Mouse (Mus musculus) liver, embryonic 13.5 days (tissue): Measurements from ENCODE around the gene Tmc5. TPM values are rescaled to one million over a fixed set of nuclear protein-coding genes. Genes with fewer than 3 reads are reported as not detected.
A peak's percentile ranks its signal among the peaks of the same experiment; 100 is the strongest.

Source experiments
- ATAC-seq: fragments of 200-750 bp; cut with Nextera tagmentation; 2 replicates; pipeline ENCODE4 v1.8.0; 2017; ENCODE audit warnings: low read depth, mild to moderate bottlenecking, moderate number of reproducible peaks, moderate library complexity
- DNase-seq: peaks from one replicate; pipeline ENCODE4 v3.0.0; 2022
- H3K27ac ChIP-seq: fragments of 300-500 bp; sonication (generic); 2 replicates; pipeline ENCODE4 v1.5.1; 2015; ENCODE audit warnings: moderate library complexity, mild to moderate bottlenecking, inconsistent platforms
- H3K27me3 ChIP-seq: fragments of 300-500 bp; sonication (generic); 2 replicates; pipeline ENCODE4 v1.6.1; 2015; ENCODE audit warnings: mild to moderate bottlenecking, inconsistent platforms
- H3K36me3 ChIP-seq: fragments of 300-500 bp; sonication (generic); 2 replicates; pipeline ENCODE4 v1.6.1; 2015; ENCODE audit warnings: mild to moderate bottlenecking, inconsistent platforms
- H3K4me1 ChIP-seq: fragments of 300-500 bp; sonication (generic); replicated peaks from 2 replicates; pipeline ENCODE4 v1.6.1; 2015; ENCODE audit warnings: inconsistent platforms
- H3K4me2 ChIP-seq: fragments of 300-500 bp; sonication (generic); 2 replicates; pipeline ENCODE4 v1.6.1; 2015; ENCODE audit warnings: inconsistent platforms, mild to moderate bottlenecking, moderate library complexity
- H3K4me3 ChIP-seq: fragments of 300-500 bp; sonication (generic); replicated peaks from 2 replicates; pipeline ENCODE4 v1.5.1; 2015; ENCODE audit warnings: mild to moderate bottlenecking, inconsistent platforms
- H3K9ac ChIP-seq: fragments of 300-500 bp; sonication (generic); 2 replicates; pipeline ENCODE4 v1.6.1; 2015; ENCODE audit warnings: mild to moderate bottlenecking, inconsistent platforms
- H3K9me3 ChIP-seq: fragments of 300-500 bp; sonication (generic); replicated peaks from 2 replicates; pipeline ENCODE4 v1.6.1; 2016; ENCODE audit warnings: inconsistent platforms
- WGBS: fragments of 180-500 bp; shearing (Covaris S2); methylation state at CpG from one replicate; pipeline ENCODE4 v1.1.7; 2015; ENCODE audit not compliant: insufficient replicate concordance; 5-methylcytosine and 5-hydroxymethylcytosine counted together
- polyA plus RNA-seq: library from polyadenylated mRNA; unstranded; fragments of >200 nt; fragmentation: Nextera tagmentation; extraction: Ambion mirVana; gene quantifications from 2 replicates; pipeline ENCODE4 v1.2.1, GENCODE M21; 2015

Tmc5 gene
- polyA plus RNA-seq, 1 experiment from 2014 or later: not detected

DNA sequence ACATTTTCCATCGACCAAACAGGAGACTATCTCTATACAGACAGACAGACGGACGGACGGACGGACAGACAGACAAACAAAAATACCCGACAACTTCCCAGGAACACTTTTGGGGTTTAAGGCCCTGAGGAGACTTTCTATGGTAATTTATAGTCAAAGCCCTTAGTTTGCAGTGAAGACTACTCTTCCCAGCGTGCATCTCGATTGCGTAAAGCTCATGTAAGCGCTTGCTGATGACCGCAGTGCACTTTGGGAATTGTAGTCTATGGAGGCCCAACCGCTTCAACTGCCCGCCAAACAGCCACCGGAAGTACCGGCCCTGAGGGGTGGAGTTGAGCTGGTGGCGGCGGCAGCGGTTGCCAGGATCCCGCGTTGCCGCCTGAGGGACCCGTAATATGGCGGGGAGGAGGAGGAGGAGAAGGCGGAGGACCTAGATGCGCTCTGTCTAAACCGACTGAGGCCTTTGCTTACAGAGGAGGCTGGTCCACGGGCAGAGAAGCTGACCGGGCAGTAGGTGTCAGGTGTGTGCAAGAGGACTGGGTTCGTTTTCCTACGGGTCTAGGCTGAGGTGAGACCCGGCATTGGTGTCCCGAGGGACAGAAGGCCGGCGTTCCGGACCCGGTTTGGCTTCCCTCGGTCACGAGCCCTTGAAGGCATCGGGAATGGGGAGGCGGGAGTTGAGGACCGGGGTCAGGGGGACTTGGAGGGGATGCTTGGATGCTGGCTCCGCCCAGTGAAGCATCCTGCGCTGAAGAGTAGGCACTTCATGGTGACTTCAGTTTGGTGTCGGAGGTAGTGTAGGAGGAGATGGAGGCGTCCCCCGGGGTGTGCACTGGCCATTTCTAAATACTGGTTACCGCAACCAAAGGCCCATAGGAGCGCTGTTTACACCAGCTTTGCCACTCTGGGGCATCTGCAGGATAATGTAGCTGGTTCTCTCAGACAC lies 115.4 kb downstream of the Tmc5 start, which contains the start of gene Ccp110:
Ccp110 (plus strand) TSS at position 325 of the 946 bp plus-strand sequence.
- under 1% methylated on average over 48 of the region's 48 CpGs for WGBS
- H3K4me1 ChIP-seq: peaks cover 24% of the 10 kb centered on the region

GRCm38 (mm10) chr7:118714873-118715272 lies 117.8 kb downstream of the Tmc5 start:
- H3K9ac ChIP-seq: no peak overlapping the region
- H3K4me2 ChIP-seq: no peak overlapping the region
- no peak overlapping the region for H3K4me3 ChIP-seq
- peaks cover 29% of the 10 kb centered on the region for H3K36me3 ChIP-seq
- H3K9me3 ChIP-seq: no peaks in the 10 kb centered on the region
- no peaks in the 10 kb centered on the region for H3K27me3 ChIP-seq
- DNase-seq (no peak), ATAC-seq (no peak)
- H3K4me1 ChIP-seq: peaks cover 19% of the 10 kb centered on the region
- 93% methylated on average over 1 of the region's 1 CpGs for WGBS
- no peak overlapping the region for H3K27ac ChIP-seq

More for the DNA sequence above, 115.4 kb downstream of the Tmc5 start, which contains the start of gene Ccp110:
- ATAC-seq (peak; percentile 98), DNase-seq (peak; percentile 93)
- Histone ChIP-seq H3K4me2 (peak within 1 kb of the TSS; percentile 87), H3K27ac (peak within 1 kb of the TSS; percentile 66), H3K27me3 (no peaks in the 10 kb centered on the region), H3K36me3 (peaks cover 14% of the 10 kb centered on the region), H3K9ac (peak within 1 kb of the TSS; percentile 84), H3K9me3 (no peaks in the 10 kb centered on the region), H3K4me3 (peak within 1 kb of the TSS; percentile 95)

GRCm38 (mm10) chr7:118718066-118718465 lies 121.0 kb downstream of the Tmc5 start:
- H3K4me2 ChIP-seq: no peak overlapping the region
- no peaks in the 10 kb centered on the region for H3K9me3 ChIP-seq
- ATAC-seq (no peak), DNase-seq (no peak)
- H3K4me3 ChIP-seq: no peak overlapping the region
- H3K9ac ChIP-seq: no peak overlapping the region
- peaks cover 53% of the 10 kb centered on the region for H3K36me3 ChIP-seq
- H3K27ac ChIP-seq: no peak overlapping the region
- 87% methylated on average over 4 of the region's 4 CpGs for WGBS
- no peaks in the 10 kb centered on the region for H3K27me3 ChIP-seq
- peaks cover 12% of the 10 kb centered on the region for H3K4me1 ChIP-seq

DNA sequence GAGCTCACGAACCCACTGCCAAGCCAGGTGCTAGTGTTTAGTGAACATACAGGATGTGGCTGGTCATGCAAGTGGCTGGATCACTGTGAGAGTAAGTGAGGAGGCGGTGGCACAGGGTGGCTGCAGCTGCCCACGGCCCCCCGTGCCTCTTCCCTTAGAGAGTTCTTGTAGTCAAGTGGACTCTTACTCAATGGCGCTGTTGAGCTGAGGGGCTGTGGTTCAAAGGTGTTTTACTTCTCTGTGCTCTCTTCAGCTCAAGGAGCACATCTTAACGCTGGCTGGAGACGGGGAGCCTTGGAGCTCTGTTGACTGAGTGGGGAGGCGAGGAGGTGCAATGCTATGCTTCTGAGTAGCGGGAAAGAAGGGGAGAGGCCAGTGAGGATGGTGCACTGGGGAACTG lies 126.8 kb downstream of the Tmc5 start:
- H3K36me3 ChIP-seq: peaks cover 81% of the 10 kb centered on the region

More for the DNA sequence above, 126.8 kb downstream of the Tmc5 start:
- H3K4me3 ChIP-seq: no peak overlapping the region
- H3K9ac ChIP-seq: no peak overlapping the region
- no peak overlapping the region for H3K27ac ChIP-seq
- WGBS: 90% methylated on average over 9 of the region's 9 CpGs
- no peaks in the 10 kb centered on the region for H3K9me3 ChIP-seq
- DNase-seq (no peak), ATAC-seq (no peak)
- no peak overlapping the region for H3K4me2 ChIP-seq
- no peaks in the 10 kb centered on the region for H3K4me1 ChIP-seq
- no peaks in the 10 kb centered on the region for H3K27me3 ChIP-seq

Other genes with a start within 250 kb of the Tmc5 start
- gene Syt17, start 149.1 kb upstream of the Tmc5 start, polyA plus RNA-seq: 0.07 and 0.20 TPM in 2 replicates
- gene Itpripl2, start 105.3 kb upstream of the Tmc5 start, polyA plus RNA-seq: 0.70 and 0.87 TPM in 2 replicates
- gene Coq7, start 63.9 kb upstream of the Tmc5 start, polyA plus RNA-seq: 56.5 and 58.8 TPM in 2 replicates
- 0.18 and 0.24 TPM in 2 replicates for gene Tmc7, start 12.6 kb upstream of the Tmc5 start, polyA plus RNA-seq
- 46.3 and 47.0 TPM in 2 replicates for gene Gde1, start 108.5 kb downstream of the Tmc5 start, polyA plus RNA-seq
- 8.5 and 10.9 TPM in 2 replicates for gene Ccp110, start 115.3 kb downstream of the Tmc5 start, polyA plus RNA-seq
- gene Vps35l, start 142.9 kb downstream of the Tmc5 start, polyA plus RNA-seq: 37.6 and 43.6 TPM in 2 replicates